Comparison of ENCODE assay signal across 27 mouse cellular contexts in genomic region chr5:61985211-61985610, GRCm38 (mm10).
"Had no signal": no experiment of that assay in that cellular context is flagged by ENCODE, and none has a peak within 500 bp of the region (broad histone marks: within the 10 kb centered on the region; RNA-seq: fewer than 3 reads in every experiment).

No protein-coding gene starts in this region.

- H3K9me3 ChIP-seq: heart, embryonic 10.5 days; hindbrain, embryonic 10.5 days; hindbrain, embryonic 13.5 days; hindbrain, embryonic 15.5 days; intestine, embryonic 15.5 days; limb, embryonic 10.5 days; limb, embryonic 12.5 days; liver, embryonic 13.5 days; liver, embryonic 15.5 days had no signal

- H3K4me2 ChIP-seq: heart, embryonic 12.5 days; hindbrain, embryonic 13.5 days; hindbrain, embryonic 15.5 days; intestine, embryonic 15.5 days; limb, embryonic 12.5 days; liver, embryonic 11.5 days; liver, embryonic 13.5 days; liver, embryonic 15.5 days had no signal

- H3K9ac ChIP-seq: heart, embryonic 12.5 days; hindbrain, embryonic 13.5 days; hindbrain, embryonic 15.5 days; intestine, embryonic 15.5 days; limb, embryonic 12.5 days; liver, embryonic 13.5 days; liver, embryonic 15.5 days had no signal

- H3K36me3 ChIP-seq: heart, embryonic 10.5 days; heart, embryonic 12.5 days; hindbrain, embryonic 10.5 days; hindbrain, embryonic 13.5 days; hindbrain, embryonic 15.5 days; intestine, embryonic 15.5 days; limb, embryonic 10.5 days; limb, embryonic 12.5 days; liver, embryonic 13.5 days; liver, embryonic 15.5 days had no signal

- H3K4me3 ChIP-seq: gastrocnemius, adult 2 months; heart, embryonic 10.5 days; heart, embryonic 12.5 days; hindbrain, embryonic 10.5 days; hindbrain, embryonic 13.5 days; hindbrain, embryonic 15.5 days; intestine, embryonic 15.5 days; layer of hippocampus, adult 2 months; left cerebral cortex, adult 2 months; limb, embryonic 10.5 days; limb, embryonic 12.5 days; liver, embryonic 13.5 days; liver, embryonic 15.5 days had no signal

- DNase-seq: gastrocnemius, adult 2 months; gastrocnemius, postnatal 10 days; gastrocnemius, postnatal 25 days; heart, adult 18-20 months; heart, postnatal 10 days; heart, postnatal 4 days; kidney, adult 18-20 months; kidney, adult 8-10 months; kidney, postnatal 10 days; kidney, postnatal 25 days; kidney, postnatal 4 days; liver; liver, embryonic 13.5 days had no signal

- H3K27me3 ChIP-seq: heart, embryonic 12.5 days; hindbrain, embryonic 13.5 days; hindbrain, embryonic 15.5 days; intestine, embryonic 15.5 days; limb, embryonic 12.5 days; liver, embryonic 13.5 days; liver, embryonic 15.5 days had no signal

- H3K27ac ChIP-seq: gastrocnemius, adult 2 months; heart, embryonic 10.5 days; hindbrain, embryonic 10.5 days; hindbrain, embryonic 13.5 days; hindbrain, embryonic 15.5 days; intestine, embryonic 15.5 days; layer of hippocampus, adult 2 months; left cerebral cortex, adult 2 months; limb, embryonic 10.5 days; limb, embryonic 12.5 days; liver, embryonic 13.5 days; liver, embryonic 15.5 days had no signal

- H3K4me1 ChIP-seq: heart, embryonic 10.5 days; heart, embryonic 12.5 days; hindbrain, embryonic 10.5 days; hindbrain, embryonic 13.5 days; hindbrain, embryonic 15.5 days; intestine, embryonic 15.5 days; limb, embryonic 10.5 days; limb, embryonic 12.5 days; liver, embryonic 13.5 days; liver, embryonic 15.5 days had no signal

- ATAC-seq: inflammation-experienced regulatory T-cells, adult 6 months; intestine, embryonic 15.5 days; intestine, postnatal 0 days had no signal
